Mouse (Mus musculus) heart, postnatal 14 days (tissue): Measurements from ENCODE around the gene 4930568D16Rik. TPM values are rescaled to one million over a fixed set of nuclear protein-coding genes. Genes with fewer than 3 reads are reported as not detected.
A peak's percentile ranks its signal among the peaks of the same experiment; 100 is the strongest.

Source experiments
- DNase-seq, 2 experiments: peaks; one replicate each; pipeline ENCODE4 v3.0.0; 2021 to 2022
- intact Hi-C: fragments of 180-260 bp; cut with DNase I; formaldehyde crosslinking; loops from one replicate; pipeline ENCODE4 v1.15.1; 2025
- long read RNA-seq, 2 experiments: library from polyadenylated mRNA; stranded (forward); transcript quantifications; one replicate each; pipeline ENCODE4 v2.0.0; 2021
- total RNA-seq, 2 experiments: library from RNA; stranded (reverse); gene quantifications; 2 replicates each; pipeline ENCODE4 v1.2.3; 2021

Gene 4930568D16Rik
- total RNA-seq: not detected
- long read RNA-seq, experiment 1: 0 reads
- long read RNA-seq, experiment 2: 0 reads

DNA sequence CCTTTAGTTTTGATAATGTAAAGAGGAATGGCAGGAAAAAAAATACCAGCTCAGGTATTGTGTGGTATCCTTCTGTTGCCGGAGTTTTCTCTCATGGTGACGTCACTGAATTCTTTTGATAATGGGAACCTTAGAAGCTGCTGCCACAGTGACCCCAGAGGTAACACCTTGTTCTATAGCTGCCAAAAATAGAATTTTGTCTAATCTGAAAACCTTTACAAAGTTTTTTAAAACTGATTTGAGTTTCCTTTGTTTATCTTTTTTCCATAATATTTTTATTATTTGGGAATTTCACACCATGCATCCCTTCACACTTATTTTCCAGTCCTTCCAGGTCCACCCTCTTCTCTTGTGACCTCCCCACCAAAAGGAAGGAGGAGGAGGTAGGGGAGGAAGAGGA, at the start of gene 4930568D16Rik:
Gene 4930568D16Rik, minus strand, starts transcription at position 101 of the 400 bp plus-strand sequence.
- intact Hi-C loops: no loop called here
- DNase-seq: no peak

DNA sequence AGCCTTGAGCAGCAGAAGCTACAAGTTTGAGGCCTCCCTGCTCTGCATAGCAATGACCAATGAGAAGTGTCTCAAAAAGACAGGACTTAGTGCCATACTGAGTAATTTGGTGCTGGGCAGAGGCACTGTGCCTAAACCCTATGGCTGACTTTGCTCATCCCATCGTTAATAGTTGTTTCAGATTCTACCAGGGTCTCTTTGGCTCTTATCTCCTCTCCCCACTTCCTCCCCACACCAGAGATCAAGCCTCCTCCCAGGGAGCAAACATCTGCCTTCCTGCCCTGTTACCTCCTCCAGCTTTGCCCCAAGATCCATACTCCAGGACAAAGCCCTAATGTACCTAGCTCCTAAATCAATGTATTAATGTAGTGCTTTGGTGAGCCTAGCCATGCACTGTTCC, 49.7 kb upstream of the 4930568D16Rik start:
- no peak for DNase-seq
- intact Hi-C loops: no loop called here

DNA sequence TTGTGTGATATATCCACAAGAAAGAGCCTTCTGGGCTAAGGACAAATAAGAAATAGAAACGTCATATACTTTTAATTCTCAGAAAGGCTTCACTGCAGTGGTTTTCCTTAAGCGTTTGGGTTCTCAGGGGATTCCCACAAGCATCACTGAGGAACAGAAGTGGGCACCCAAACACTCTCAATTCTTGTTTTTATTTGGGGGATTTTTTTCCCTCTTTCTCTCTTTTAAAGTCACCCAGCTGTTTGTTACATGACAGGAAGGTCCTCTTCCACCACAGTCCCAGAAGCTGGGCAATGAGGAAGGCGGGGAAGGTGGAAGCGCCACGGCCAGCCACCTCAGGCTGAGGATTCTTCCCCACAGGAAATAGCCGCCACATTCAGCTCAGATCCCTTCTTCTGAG, 48.9 kb upstream of the 4930568D16Rik start:
- no peak for DNase-seq
- intact Hi-C loops: no loop called here

DNA sequence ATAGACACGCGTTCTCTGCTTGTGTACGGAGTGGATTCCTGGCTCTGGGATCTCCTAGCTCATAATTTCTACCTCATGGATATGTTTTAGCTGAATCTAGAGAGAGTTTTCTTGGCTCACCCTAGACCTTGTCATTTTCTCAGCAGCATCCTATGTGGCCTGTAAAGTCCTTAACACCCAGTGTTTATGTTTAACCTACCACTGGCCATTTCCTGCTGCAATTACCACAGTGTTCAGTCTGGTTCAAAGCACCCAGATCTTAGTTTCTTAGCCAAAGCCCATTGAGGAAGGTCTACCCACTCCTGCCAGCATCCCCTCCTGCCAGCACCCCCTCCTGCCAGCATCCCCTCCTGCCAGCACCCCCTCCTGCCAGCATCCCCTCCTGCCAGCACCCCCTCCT, 45.3 kb upstream of the 4930568D16Rik start:
- DNase-seq: no peak
- intact Hi-C loops: loop anchor here (5.0 kb wide), 1 partner anchor 49 kb away; the partner anchor contains the start of gene Ggta1

DNA sequence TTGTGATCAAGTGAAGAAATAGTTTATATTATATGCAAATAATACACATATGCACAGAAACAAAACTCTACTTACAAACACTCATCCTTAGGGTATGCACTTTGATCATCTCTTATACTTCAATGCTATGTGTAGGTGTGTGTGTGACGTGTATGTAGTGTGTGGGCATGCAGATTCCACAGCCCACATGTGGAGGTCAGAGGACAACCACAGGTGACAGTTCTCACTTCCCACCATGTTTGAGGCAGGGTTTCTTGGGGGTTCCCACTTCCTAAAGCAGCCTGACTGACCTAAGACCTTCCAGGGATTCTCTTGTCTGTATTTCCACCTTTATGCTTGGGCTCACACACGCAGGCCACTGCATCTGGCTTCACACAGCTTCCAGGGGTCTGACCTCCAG, 44.7 kb upstream of the 4930568D16Rik start:
- DNase-seq: no peak
- intact Hi-C loops: loop anchor here (5.0 kb wide), 1 partner anchor 50 kb away; the partner anchor contains the start of gene Ggta1

DNA sequence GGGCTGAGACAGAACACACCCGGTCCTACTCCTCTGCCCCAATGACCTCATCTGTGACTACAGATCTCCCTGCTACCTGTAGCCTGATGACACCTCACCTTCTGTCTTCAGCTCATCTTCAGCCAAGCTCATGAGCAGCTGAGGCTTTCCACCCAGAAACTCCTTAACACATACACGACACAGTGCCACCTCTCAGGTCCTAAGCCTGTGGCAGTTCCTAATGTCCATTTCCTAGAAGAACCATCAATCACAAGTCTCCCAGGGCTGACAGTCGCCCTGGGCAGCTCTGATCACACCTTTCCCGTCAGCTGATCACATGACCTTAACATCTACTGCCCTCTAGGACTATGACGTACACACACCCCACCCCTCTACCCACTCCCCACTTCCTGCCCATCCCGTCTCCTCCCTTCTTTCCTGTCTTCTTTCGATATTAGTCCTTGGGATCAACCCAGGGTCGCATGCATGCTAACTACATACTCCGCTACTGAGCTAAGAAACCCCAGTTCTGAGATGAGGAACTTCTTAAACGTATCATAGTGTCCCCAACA, 44.2 kb upstream of the 4930568D16Rik start:
- DNase-seq: no peak
- intact Hi-C loops: loop anchor here (5.0 kb wide), 1 partner anchor 51 kb away; the partner anchor contains the start of gene Ggta1

DNA sequence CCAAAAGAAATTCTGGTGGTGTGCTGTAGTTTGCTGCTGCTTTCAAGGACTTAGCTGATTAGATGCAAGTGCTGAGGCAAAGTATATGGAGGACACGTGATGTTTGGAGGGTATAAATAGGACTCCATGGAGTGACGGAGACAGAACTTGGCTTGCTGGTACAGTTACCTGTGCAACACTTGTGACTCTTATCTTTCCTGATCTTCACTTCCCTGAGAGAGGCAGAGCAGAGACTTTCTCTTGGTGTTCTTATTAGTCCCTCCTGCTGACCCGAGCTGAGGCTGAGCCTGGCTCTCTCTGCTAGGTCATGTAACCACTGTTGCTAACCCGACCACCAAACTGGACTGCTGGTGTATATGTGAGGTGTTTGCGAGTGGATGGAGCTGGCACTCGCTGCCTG, 41.9 kb upstream of the 4930568D16Rik start:
- intact Hi-C loops: loop anchor here (10.0 kb wide), 1 partner anchor 515 kb away; no protein-coding TSS in a partner anchor
- no peak for DNase-seq

DNA sequence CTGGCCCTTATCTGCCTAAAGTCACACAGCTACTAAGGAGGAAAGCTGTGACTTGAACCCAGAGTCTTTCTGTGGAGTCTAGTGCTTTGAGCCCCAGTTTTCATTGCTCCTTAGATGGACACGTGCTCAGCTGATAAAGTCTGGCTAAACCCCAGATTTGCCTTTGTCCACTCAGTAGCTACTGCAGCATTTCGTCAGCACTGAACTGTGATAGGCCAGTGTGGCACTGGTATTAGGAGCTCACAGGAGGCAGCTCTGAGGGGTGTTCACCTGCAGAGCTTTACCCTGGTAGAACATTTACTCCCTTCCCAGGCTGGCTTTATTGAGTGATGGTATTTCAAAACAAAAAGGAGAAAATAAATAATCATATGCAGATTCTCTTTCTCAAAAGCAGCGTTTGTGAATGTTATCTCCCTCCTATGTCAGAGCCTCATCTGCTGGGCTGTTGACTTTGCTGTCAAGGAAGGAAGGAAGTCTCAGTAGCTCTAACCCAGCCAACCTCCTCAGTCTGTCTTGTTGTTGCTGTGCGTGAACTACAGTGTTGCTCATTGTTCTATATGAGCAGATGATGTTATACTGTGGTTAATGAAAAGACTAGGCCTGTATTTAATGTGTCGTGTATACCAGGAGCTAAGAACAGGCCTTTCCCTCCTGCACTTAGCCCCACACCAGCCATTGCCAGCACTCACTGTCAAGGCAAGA, 41.0 kb upstream of the 4930568D16Rik start:
- no peak for DNase-seq
- intact Hi-C loops: loop anchor here (10.0 kb wide), 1 partner anchor 516 kb away; no protein-coding TSS in a partner anchor

DNA sequence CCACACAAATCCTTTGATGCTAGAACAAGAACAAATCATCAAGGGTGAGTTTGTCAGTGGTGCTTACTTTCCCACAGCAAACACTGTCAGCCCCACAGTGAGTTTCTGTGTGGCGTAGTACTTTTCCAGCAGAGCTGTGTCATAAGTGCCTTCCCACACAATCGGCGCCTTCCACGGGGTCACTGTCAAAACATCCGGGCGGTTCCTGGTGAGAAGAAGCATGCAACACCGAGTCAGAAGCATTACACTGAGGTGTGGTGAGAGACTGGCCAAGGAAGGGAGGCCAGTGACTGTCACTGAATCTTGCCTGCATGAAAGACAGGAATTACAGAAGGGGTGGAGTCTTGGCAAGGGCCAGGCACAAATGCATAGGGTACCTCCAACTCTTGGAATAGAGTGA, 40.3 kb upstream of the 4930568D16Rik start:
- intact Hi-C loops: loop anchor here (10.0 kb wide), 1 partner anchor 517 kb away; no protein-coding TSS in a partner anchor

DNA sequence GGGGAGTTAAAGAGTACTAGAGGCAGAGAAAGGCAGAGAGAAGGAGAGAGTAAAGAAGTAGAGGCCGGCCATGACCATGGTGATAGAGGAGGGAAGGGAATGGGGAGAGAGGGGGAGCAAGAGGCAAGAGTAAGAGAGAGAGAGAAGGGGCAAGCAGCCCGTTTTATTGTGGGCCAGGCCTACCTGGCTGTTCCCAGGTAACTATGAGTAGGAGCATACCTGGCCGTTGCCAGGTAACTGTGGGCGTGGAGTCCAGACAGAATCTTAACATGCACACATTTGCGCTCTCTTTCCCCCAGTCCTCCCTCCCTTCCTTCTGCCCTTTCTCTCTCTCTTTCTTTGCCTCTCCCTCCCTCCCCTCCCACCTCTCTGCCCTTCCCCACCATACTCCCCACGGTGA, 39.7 kb upstream of the 4930568D16Rik start:
- intact Hi-C loops: loop anchor here (10.0 kb wide), 1 partner anchor 518 kb away; no protein-coding TSS in a partner anchor
- DNase-seq: no peak

More for the DNA sequence above, 40.3 kb upstream of the 4930568D16Rik start:
- DNase-seq: no peak

DNA sequence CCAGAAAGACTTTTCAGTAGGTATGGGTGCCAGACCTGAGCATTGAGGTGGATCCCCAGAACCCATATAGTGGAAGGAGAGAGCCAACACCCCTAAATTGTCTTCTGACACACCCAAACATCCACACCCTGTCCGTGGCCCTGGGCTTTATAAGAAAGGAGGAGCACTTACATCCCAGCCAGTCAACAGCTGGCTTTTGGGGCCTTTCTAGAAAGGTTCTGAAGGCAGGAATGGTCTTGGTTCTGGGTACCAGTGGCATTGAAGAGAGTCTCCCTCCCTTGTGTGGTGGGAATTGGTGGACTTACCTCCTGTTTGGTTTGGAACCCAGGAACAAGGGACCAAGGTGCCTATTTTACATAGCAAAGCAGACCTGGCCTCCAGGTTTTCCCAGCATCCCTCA, 39.1 kb upstream of the 4930568D16Rik start:
- intact Hi-C loops: loop anchor here (10.0 kb wide), 1 partner anchor 518 kb away; no protein-coding TSS in a partner anchor
- no peak for DNase-seq

DNA sequence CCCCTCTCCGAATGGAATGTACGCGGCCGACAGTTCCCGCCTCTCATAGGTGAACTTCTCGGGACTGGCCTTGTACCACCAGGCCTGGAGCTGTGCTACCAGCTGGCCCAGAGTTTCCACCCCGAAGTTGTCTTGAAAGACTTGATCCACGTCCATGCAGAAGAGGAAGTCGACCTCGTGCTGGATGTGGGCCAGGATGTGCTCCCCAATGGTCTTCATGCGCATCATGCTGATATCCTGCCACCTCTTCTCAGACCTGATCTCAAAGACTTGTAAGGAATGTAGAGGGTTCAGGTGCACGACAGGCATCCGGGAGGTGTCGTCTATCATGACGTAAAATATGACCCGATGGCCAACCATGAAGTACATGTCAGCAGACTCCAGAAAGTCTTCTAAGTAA, 34.9 kb upstream of the 4930568D16Rik start:
- intact Hi-C loops: loop anchor here (10.0 kb wide), 1 partner anchor 522 kb away; no protein-coding TSS in a partner anchor
- no peak for DNase-seq

DNA sequence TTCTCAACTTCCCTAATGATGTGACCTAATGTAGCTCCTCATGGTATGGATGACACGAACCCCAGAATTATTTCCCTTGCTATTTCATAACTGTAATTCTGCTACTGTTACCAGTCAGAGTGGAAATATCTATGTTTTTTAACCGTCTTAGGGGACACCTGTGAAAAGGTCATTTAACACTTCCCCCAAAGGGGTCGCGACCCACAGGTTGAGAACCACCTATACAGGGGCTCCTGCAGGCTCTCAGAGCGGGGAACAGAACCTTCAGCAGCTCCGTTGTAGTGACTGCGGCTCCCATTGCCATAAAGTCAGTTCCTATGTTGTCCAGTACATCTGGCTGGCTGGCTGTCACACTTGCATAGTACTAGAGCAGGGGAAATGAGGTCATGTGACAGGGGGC, 33.2 kb upstream of the 4930568D16Rik start:
- intact Hi-C loops: loop anchor here (10.0 kb wide), 1 partner anchor 524 kb away; no protein-coding TSS in a partner anchor
- DNase-seq: no peak

DNA sequence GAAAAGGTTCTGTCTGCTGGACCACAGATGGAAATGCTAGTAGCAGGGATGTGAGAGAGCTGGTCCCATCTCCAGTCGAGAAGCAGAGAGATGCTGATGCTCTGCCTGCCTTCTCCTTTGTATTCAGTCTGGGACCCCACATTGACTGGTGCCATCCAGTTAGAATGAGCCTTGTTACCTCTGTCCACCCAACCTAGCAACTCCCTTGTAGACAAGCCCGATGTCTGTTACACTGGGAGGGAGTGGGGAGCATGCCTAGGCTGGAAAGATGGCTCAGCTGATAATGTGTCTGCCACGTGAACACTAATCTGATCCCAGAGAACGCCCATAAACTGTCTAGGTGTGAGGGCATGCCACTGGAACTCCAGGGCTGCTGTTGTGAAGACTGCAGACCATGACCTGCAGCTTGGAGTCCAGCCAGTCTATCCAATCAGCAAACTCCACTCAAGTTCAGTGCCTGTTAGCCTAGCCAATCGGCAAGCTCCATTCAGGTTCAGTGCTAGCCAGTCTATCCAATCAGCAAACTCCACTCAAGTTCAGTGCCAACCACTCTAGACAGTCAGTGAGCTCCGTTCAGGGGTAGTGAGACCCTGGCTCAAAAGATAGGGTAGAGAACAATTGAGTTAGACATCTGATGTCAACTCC, 30.8 kb upstream of the 4930568D16Rik start:
- intact Hi-C loops: loop anchor here (5.0 kb wide), 3 partner anchors 46 to 181 kb away; no protein-coding TSS in a partner anchor

DNA sequence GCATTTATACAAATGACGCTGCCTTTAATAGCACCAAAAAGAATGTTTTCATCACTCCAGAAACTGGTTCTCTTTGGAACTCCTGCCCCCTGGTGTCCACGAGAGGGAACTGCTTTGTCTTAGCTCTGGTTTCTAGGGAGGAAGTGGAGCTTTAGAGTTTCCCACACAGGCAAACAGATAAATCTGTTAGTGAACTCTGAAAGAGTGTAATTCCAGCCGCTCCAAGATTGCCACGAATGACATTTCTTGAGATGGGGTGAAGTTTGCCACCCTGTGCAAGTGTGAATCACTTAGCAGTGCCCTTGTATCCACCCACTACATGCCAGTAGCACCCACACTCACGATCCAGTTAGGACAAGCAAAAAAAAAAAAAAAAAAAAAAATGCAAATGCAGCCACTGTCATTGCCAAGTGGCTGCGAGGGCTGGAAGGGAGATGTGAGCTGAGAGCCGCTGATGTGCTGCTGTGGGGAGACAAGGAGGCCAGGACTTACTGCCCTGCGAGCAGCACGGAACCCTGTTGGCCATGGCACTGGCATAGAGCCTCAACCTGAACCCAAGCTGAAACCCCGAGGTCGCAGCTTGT, 30.2 kb upstream of the 4930568D16Rik start:
- intact Hi-C loops: loop anchor here (1.0 to 5.0 kb wide), 4 partner anchors 45 to 180 kb away; no protein-coding TSS in a partner anchor
- DNase-seq: peak; percentile 72 to 81

More for the DNA sequence above, 30.8 kb upstream of the 4930568D16Rik start:
- no peak for DNase-seq

DNA sequence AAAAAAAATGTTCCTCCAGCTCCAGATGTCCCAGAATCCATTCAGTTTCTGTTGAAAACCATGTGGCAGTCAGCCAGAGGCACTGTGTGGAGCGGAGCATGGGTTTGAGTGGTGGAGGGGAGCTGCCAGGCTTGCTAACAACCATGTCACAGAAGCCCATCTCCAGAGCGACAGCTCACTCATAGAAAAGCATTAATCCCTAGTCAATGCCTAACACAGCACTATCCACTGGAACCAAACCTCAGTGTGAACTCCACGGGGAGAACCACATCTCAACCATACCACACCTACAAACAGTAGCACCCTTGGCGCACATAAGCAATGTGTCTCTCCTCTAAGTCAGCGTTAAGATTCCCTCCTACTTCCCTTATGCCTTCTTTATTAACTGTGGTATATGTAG, 29.6 kb upstream of the 4930568D16Rik start, which contains the start of gene 4930402F06Rik:
Gene 4930402F06Rik, minus strand, starts transcription at position 80 of the 400 bp plus-strand sequence.
- DNase-seq: no peak
- intact Hi-C loops: loop anchor here (1.0 to 5.0 kb wide), 4 partner anchors 45 to 180 kb away; no protein-coding TSS in a partner anchor

DNA sequence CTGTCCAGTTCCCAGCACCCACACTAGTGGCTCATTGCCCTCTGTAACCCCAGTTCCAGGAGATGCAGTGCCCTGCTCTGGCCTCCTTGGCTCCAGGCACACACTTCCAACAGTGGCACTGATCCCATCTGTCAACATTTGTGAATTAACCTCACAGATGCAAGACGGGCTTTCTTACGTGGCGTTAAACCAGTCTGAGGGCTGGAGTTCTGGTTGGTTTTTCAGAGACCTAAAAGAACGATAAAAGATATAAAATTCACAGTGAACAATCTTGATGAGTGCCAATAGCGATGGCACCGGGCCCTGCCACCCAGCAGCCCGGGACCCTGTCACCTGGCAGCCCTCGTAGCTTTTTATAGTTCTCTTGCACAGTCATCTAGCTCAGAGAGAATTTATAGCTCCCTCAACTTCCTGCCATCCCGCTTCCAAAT, 17.9 kb upstream of the 4930568D16Rik start:
- peak in 1 of 2 experiments; percentile 47 for DNase-seq
- intact Hi-C loops: no loop called here

DNA sequence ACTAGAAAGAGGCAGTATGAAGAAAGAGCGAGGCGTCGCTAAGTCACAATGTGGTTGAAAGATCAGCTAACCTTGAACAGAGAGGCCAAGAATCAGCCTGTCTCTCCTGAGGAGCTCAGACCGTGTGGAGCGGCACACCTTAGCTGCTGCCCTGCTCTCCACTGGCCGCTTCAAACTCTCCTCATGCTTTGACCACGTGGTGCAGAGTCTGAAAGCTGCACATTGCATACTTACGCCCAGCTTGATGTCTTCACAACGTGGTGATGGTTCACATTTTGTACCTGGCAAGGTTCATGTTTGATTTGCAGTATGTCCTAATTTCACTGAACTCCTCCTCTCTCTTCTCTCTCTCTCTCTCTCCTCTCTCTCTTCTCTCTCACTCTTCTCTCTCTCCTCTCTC, 11.8 kb upstream of the 4930568D16Rik start:
- no peak for DNase-seq
- intact Hi-C loops: no loop called here

DNA sequence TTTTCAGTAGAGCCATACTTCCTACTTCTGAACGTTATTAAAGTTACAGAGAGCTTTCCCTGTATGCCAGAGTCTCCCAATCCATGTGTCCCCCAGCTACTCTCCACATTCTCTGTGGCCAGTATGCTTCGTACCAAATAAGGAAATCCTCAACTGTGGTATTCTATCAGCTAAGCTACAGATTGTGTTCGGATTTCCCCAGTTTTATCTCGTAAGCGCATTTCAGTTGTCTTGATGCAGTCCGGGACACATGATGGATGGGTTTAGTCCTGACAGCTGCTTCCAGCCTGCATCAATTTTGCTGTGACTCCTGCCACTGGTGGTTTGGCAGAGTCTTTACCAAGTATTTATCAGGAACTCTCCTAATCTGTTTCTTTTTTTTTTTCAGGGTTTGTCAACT, 10.1 kb upstream of the 4930568D16Rik start:
- intact Hi-C loops: no loop called here
- no peak for DNase-seq

DNA sequence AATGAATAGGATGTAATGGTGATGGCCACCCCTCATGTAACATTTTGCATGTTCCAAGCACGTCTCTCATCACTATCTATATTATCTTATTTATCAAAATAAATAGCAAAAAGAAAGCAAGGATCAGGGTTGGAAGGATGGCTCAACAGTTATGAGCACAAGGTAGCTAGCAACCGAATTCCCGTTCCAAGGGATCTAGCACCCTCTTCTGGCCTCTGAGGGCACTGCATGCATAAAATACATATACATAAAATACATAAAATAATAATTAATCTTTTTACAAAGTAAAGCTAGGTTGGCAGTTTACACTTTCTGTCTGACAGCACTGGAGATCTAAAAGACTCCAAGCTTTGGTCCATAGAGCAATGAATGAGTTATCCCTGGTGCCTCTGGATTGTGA, 5.5 kb upstream of the 4930568D16Rik start:
- peak in 1 of 2 experiments; percentile 38 for DNase-seq
- intact Hi-C loops: no loop called here
